Mouse (Mus musculus): Measurements from ENCODE around the gene Gpr119. TPM values are rescaled to one million over a fixed set of nuclear protein-coding genes. Genes with fewer than 3 reads are reported as not detected.

Gpr119 gene
- polyA plus RNA-seq, 1 experiment from 2014 or later = not detected

DNA sequence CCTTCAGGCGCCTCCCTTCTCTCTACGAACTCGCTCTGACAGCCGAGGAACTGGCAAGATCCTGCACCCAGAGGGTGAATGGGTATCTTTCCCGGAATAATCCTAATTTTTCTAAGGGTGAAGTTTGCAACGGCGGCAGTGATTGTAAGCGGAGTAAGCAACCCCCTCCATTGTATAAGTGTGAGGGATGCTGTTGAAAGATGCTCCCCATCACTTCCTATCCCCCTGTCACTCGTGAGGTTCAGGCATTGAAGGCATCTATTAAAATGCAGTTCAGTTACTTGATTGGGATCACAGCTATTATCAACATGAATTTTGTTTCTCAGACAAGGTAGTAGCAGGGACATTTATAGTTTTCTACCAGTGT, 50.2 kb downstream of the Gpr119 start:
- no peaks in the 10 kb centered on the region for H3K9me3 ChIP-seq (replicated peaks)
- no peaks in the 10 kb centered on the region for H3K27me3 ChIP-seq
- DNase-seq (no peak), ATAC-seq (ENCODE audit: low read depth) (no peak)
- no peak overlapping the region for H3K27ac ChIP-seq
- H3K4me1 ChIP-seq (replicated peaks) = no peaks in the 10 kb centered on the region
- no peaks in the 10 kb centered on the region for H3K36me3 ChIP-seq
- H3K4me3 ChIP-seq (replicated peaks) = peak overlapping the region; percentile 72
- H3K4me2 ChIP-seq = peak overlapping the region; percentile 74
- 15% methylated on average over 9 of the region's 9 CpGs for WGBS (ENCODE audit: insufficient replicate concordance)
- H3K9ac ChIP-seq = peak overlapping the region; percentile 72

- H3K9ac ChIP-seq = peak within 1 kb of the TSS; percentile 72
- ATAC-seq (ENCODE audit: low read depth) = peak; percentile 91
- H3K4me2 ChIP-seq = peak within 1 kb of the TSS; percentile 74
- peak within 1 kb of the TSS; percentile 72 for H3K4me3 ChIP-seq (replicated peaks)
- no peaks in the 10 kb centered on the region for H3K4me1 ChIP-seq (replicated peaks)
- DNase-seq = peak; percentile 63
- no peaks in the 10 kb centered on the region for H3K9me3 ChIP-seq (replicated peaks)
- H3K27me3 ChIP-seq = no peaks in the 10 kb centered on the region
- WGBS (ENCODE audit: insufficient replicate concordance) = 16% methylated on average over 38 of the region's 38 CpGs
- no peaks in the 10 kb centered on the region for H3K36me3 ChIP-seq
- H3K27ac ChIP-seq = peak within 1 kb of the TSS; percentile 67
Measured at GRCm38 (mm10) chrX:48623379-48624053, 50.8 kb downstream of the Gpr119 start, which contains the start of gene Slc25a14. TSS of gene Slc25a14 (plus strand) at chrX:48623413.

DNA sequence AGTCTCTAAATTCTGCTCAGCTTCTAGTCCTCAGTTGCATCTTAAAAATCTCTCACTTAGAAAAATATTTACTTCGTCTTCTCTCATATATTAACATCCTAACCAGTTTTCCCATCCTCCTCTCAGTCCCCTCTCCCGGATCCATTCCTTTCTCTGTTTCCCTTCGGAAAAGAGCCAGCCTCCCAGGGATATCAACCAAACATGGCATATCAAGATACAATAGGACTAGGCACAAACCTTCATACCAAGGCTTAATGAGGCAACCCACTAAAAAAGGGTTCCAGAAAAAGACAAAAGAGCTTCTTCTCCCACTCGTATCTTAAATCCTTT, 51.3 kb downstream of the Gpr119 start:
- Histone ChIP-seq H3K4me2 (peak overlapping the region; percentile 74), H3K4me1 (replicated peaks) (no peaks in the 10 kb centered on the region), H3K27ac (peak overlapping the region; percentile 67), H3K9ac (peak overlapping the region; percentile 72), H3K4me3 (replicated peaks) (peak overlapping the region; percentile 72), H3K36me3 (no peaks in the 10 kb centered on the region), H3K9me3 (replicated peaks) (no peaks in the 10 kb centered on the region), H3K27me3 (no peaks in the 10 kb centered on the region)
- 16% methylated on average over 4 of the region's 4 CpGs for WGBS (ENCODE audit: insufficient replicate concordance)
- DNase-seq (no peak), ATAC-seq (ENCODE audit: low read depth) (no peak)

Small RNA genes within 50 kb of the gene (microRNA-seq; reads per million reads assigned to microRNA genes)
- not detected for gene Gm27828

Other genes with a start within 250 kb of the Gpr119 start
- gene Elf4, start 211.3 kb downstream of the Gpr119 start, polyA plus RNA-seq (2015; fragmentation: Nextera tagmentation; extraction: Ambion mirVana) = 1.8 and 2.2 TPM in 2 replicates
- 65.7 and 76.3 TPM in 2 replicates for gene Aifm1, start 160.9 kb downstream of the Gpr119 start, polyA plus RNA-seq (2015; fragmentation: Nextera tagmentation; extraction: Ambion mirVana)
- gene Rab33a, start 155.2 kb downstream of the Gpr119 start, polyA plus RNA-seq (2015; fragmentation: Nextera tagmentation; extraction: Ambion mirVana) = 0.53 and 0.56 TPM in 2 replicates
- gene Zfp280c, start 80.0 kb downstream of the Gpr119 start, polyA plus RNA-seq (2015; fragmentation: Nextera tagmentation; extraction: Ambion mirVana) = 3.5 and 5.2 TPM in 2 replicates
- 4.9 and 6.2 TPM in 2 replicates for gene Slc25a14, start 51.1 kb downstream of the Gpr119 start, polyA plus RNA-seq (2015; fragmentation: Nextera tagmentation; extraction: Ambion mirVana)
- 19.9 and 20.1 TPM in 2 replicates for gene Rbmx2, start 20.5 kb upstream of the Gpr119 start, polyA plus RNA-seq (2015; fragmentation: Nextera tagmentation; extraction: Ambion mirVana)
- gene Gm595, start 203.2 kb upstream of the Gpr119 start, polyA plus RNA-seq (2015; fragmentation: Nextera tagmentation; extraction: Ambion mirVana) = 0.17 and 0.39 TPM in 2 replicates

All from liver, embryonic 13.5 days (tissue).